Mouse (Mus musculus) hindbrain, embryonic 14.5 days (tissue): ENCODE data around the gene Commd4. TPM values are rescaled to one million over a fixed set of nuclear protein-coding genes. Genes with fewer than 3 reads are reported as not detected.

Experiments used
- ATAC-seq: fragments of 200-750 bp; cut with Nextera tagmentation; 2 replicates; pipeline ENCODE4 v1.8.0; 2017; ENCODE audit warnings: moderate number of reproducible peaks, mild to moderate bottlenecking, moderate TSS enrichment, moderate library complexity; ENCODE audit not compliant: low FRiP score
- DNase-seq: peaks from one replicate; pipeline ENCODE4 v3.0.0-alpha.2; 2015; ENCODE audit warnings: low spot score
- H3K27ac ChIP-seq: fragments of 300-500 bp; sonication (generic); 2 replicates; pipeline ENCODE4 v1.5.1; 2014; ENCODE audit warnings: mild to moderate bottlenecking, moderate library complexity
- H3K27me3 ChIP-seq: fragments of 300-500 bp; sonication (generic); 2 replicates; pipeline ENCODE4 v1.6.1; 2014; ENCODE audit warnings: mild to moderate bottlenecking, low read length, mixed read lengths; ENCODE audit not compliant: control insufficient read depth, insufficient read depth
- H3K36me3 ChIP-seq: fragments of 300-500 bp; sonication (generic); replicated peaks from 2 replicates; pipeline ENCODE4 v1.6.1; 2014; ENCODE audit not compliant: control insufficient read depth, insufficient read depth
- H3K4me1 ChIP-seq: fragments of 300-500 bp; sonication (generic); replicated peaks from 2 replicates; pipeline ENCODE4 v1.6.1; 2014; ENCODE audit warnings: antibody characterized with exemption, low read length, mixed read lengths; ENCODE audit not compliant: control insufficient read depth, insufficient read depth
- H3K4me2 ChIP-seq: fragments of 300-500 bp; sonication (generic); replicated peaks from 2 replicates; pipeline ENCODE4 v1.6.1; 2014; ENCODE audit warnings: mild to moderate bottlenecking, moderate library complexity
- H3K4me3 ChIP-seq: fragments of 300-500 bp; sonication (generic); replicated peaks from 2 replicates; pipeline ENCODE4 v1.5.1; 2014; ENCODE audit warnings: mild to moderate bottlenecking, low read length
- H3K9ac ChIP-seq: fragments of 300-500 bp; sonication (generic); 2 replicates; pipeline ENCODE4 v1.6.1; 2014
- H3K9me3 ChIP-seq: fragments of 300-500 bp; sonication (generic); 2 replicates; pipeline ENCODE4 v1.6.1; 2016; ENCODE audit warnings: low read length; ENCODE audit not compliant: control insufficient read depth
- WGBS: fragments of 180-500 bp; shearing (Covaris S2); extraction: QIAGEN DNeasy Blood & Tissue Kit; methylation state at CpG from one replicate; pipeline ENCODE4 v1.1.7; 2014; 5-methylcytosine and 5-hydroxymethylcytosine counted together
- polyA plus RNA-seq: library from polyadenylated mRNA; unstranded; fragments of >200 nt; fragmentation: Nextera tagmentation; extraction: Ambion mirVana; gene quantifications from 2 replicates; pipeline ENCODE4 v1.2.1, GENCODE M21; 2014

Commd4 gene
- polyA plus RNA-seq, 1 experiment from 2014 or later, result 138 TPM

DNA sequence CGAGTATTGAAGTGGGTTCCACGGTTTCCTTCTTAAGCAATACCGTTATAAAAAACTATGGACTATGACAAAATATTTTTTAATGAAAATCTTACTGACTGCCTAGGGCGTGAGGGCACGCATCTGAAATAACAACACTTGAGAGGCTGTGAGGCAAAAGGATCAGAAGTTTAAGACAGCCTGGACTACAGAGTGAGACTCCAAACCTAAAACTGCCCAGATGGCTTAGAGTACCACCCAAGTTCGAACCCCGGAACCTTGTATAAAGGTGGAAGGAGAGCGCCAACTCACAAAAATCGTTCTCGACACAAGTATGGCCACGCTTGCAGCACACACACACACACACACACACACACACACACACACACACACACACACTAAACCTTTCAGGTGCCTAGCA is 375 bp upstream of the Commd4 start:
- ATAC-seq, result peak; percentile 8; the same call in 1 of the 2 replicates
- Histone ChIP-seq H3K9me3 (no peaks in the 10 kb centered on the region), H3K9ac (peak overlapping the region; percentile 74), H3K4me2 (peak overlapping the region; percentile 69), H3K27me3 (no peaks in the 10 kb centered on the region), H3K36me3 (0 out of 2 replicates have a peak, but pooled peaks cover 14% of the 10 kb centered on the region), H3K4me1 (peaks cover 12% of the 10 kb centered on the region), H3K27ac (peak overlapping the region; percentile 47), H3K4me3 (peak overlapping the region; percentile 69)
- DNase-seq, result no peak
- 30% methylated on average over 11 of the region's 11 CpGs for WGBS

DNA sequence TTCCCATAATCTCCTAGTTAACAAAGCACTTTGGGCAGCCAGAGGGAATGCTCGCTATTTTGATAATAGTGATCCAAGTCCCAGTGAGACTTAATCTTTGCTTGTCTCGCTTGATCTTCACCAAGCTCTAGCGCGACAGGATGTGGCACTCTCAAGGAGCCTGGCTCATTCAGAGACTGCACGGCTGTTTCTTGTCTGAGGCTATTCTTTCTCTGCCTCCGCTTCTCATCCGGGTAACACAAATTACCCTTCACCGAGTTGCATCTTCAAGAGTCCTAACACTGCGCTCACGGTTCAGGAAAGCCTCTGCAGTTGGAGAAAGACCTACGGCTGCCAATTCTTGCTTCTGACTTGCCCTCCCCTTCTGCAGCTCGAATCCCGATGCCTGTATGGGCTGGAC is 632 bp downstream of the Commd4 start:
- ATAC-seq (no peak), DNase-seq (no peak)
- no peaks in the 10 kb centered on the region for H3K27me3 ChIP-seq
- WGBS, result 32% methylated on average over 13 of the region's 13 CpGs
- H3K4me2 ChIP-seq, result peak overlapping the region; percentile 69
- H3K9me3 ChIP-seq, result no peaks in the 10 kb centered on the region
- peak overlapping the region; percentile 69 for H3K4me3 ChIP-seq
- H3K27ac ChIP-seq, result peak overlapping the region; percentile 71
- peaks cover 12% of the 10 kb centered on the region for H3K4me1 ChIP-seq
- H3K9ac ChIP-seq, result peak overlapping the region; percentile 74
- H3K36me3 ChIP-seq, result 0 out of 2 replicates have a peak, but pooled peaks cover 14% of the 10 kb centered on the region

DNA sequence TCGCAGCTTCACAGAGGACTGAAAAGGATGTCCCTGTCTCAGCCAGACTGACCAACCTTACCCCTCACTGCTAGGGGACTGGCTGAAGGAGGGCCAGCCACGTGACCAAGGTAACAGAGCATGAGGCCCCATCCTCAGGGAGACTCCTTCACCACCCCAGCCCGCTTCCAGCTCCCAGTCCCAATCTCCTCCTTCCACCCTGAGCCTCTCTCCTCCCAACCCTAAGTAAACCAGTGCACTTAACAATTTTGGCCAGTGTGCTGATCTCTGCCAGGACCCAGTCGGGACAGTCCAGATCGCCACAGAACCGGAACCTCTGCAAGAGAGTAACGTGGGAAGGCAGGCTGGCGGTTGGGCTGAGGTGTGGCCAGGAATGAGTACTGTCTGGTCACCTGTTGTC is 1.3 kb downstream of the Commd4 start:
- H3K4me3 ChIP-seq, result no peak overlapping the region
- H3K36me3 ChIP-seq, result 0 out of 2 replicates have a peak, but pooled peaks cover 14% of the 10 kb centered on the region
- H3K27ac ChIP-seq, result no peak overlapping the region
- H3K27me3 ChIP-seq, result no peaks in the 10 kb centered on the region
- ATAC-seq (no peak), DNase-seq (no peak)
- H3K9me3 ChIP-seq, result no peaks in the 10 kb centered on the region
- 86% methylated on average over 8 of the region's 8 CpGs for WGBS
- H3K4me1 ChIP-seq, result peaks cover 12% of the 10 kb centered on the region
- peak overlapping the region; percentile 69; the same call in 1 of the 2 replicates for H3K4me2 ChIP-seq
- H3K9ac ChIP-seq, result no peak overlapping the region

DNA sequence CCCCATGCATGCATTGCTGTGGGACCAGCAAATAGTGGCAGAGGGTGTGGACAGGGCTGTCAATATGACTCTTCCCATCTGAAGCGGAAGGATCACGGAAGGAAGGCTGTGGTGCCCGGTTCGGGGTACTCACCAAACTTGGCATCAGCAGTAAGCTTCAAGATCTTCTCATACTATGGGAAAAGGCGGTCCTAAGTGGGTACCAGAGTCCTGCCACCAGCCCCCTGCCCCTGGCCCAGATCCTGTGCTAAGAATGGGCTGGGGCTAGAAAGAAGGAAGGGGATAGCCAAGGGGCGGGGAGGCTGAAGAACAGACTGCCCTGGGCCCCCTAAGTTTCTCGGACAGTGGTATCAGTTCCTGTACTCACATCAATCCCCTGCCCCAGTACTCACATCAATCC is 1.7 kb downstream of the Commd4 start:
- Histone ChIP-seq H3K36me3 (0 out of 2 replicates have a peak, but pooled peaks cover 14% of the 10 kb centered on the region), H3K4me3 (no peak overlapping the region), H3K4me2 (no peak overlapping the region), H3K27me3 (no peaks in the 10 kb centered on the region), H3K4me1 (peaks cover 12% of the 10 kb centered on the region), H3K9me3 (no peaks in the 10 kb centered on the region), H3K9ac (no peak overlapping the region), H3K27ac (no peak overlapping the region)
- no peak for ATAC-seq
- 93% methylated on average over 7 of the region's 7 CpGs for WGBS
- no peak for DNase-seq

DNA sequence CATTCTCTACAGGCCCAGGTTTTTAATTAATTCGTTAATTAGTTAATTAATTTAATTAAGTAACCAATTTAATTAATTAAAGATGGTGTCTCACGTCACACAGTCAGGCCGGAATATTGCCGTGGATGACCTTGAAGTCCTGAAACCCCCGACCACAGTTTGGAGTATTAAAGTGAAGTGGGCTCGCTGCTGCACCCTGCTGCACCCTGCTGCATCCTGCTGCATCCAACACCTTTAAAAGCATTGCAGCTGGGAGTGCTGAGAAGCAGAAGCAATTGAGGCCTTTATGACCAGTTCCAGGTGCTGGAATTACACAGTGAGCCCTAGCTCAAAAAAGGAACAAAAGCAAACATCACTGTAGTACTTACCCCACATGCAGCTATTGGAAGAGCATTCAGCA is 5.8 kb downstream of the Commd4 start:
- Histone ChIP-seq H3K27me3 (no peaks in the 10 kb centered on the region), H3K4me1 (peaks cover 18% of the 10 kb centered on the region), H3K4me3 (no peak overlapping the region), H3K36me3 (0 out of 2 replicates have a peak, but pooled peaks cover 14% of the 10 kb centered on the region), H3K9me3 (no peaks in the 10 kb centered on the region), H3K4me2 (no peak overlapping the region), H3K27ac (no peak overlapping the region), H3K9ac (no peak overlapping the region)
- no peak for DNase-seq
- no peak for ATAC-seq
- 50% methylated on average over 6 of the region's 6 CpGs for WGBS

DNA sequence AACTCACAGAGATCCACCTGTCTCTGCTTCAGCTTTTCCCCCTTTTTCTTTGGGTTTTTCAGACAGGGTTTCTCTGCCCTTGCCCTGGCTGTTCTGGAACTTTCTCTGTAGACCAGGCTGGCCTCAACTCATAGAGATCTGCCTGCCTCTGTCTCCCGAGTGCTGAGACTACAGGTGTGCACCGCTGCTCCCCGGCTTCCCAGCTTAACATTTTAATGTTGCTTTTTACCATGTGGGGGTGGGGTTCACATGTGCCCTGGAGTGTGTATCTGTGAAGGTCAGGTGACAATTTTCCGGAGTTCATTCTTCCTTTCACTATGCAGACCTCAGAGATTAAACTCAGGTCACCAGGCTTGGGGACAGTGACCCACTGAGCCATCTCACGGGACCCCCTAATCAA is 7.9 kb downstream of the Commd4 start:
- Histone ChIP-seq H3K36me3 (0 out of 2 replicates have a peak, but pooled peaks cover 6% of the 10 kb centered on the region), H3K9me3 (no peaks in the 10 kb centered on the region), H3K27ac (no peak overlapping the region), H3K27me3 (no peaks in the 10 kb centered on the region), H3K4me2 (no peak overlapping the region), H3K4me1 (peaks cover 18% of the 10 kb centered on the region), H3K4me3 (no peak overlapping the region), H3K9ac (no peak overlapping the region)
- 89% methylated on average over 5 of the region's 5 CpGs for WGBS
- ATAC-seq (no peak), DNase-seq (no peak)

DNA sequence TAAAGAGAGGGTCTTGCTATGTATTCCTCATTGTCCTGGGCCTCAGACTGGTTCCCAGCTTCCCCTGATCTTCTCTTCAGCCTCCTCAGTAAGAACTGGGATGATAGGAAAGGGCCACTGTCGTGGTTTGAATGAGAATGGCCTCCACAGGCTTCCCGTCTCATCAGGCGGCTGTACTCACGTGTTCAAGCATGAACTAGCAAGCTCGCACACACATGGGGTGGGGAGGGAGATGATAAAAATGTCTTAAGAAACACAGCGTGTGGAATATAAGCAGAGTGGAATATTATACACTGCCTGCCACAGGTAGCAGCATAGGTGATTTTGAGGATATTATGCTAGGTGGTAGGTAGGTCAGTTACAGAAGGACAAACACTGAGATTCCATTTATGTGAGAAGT is 9.1 kb downstream of the Commd4 start:
- H3K4me3 ChIP-seq, result peak overlapping the region; percentile 45
- peaks cover 9% of the 10 kb centered on the region; the same call in 1 of the 2 replicates for H3K36me3 ChIP-seq
- peak overlapping the region; percentile 55 for H3K9ac ChIP-seq
- 71% methylated on average over 6 of the region's 6 CpGs for WGBS
- ATAC-seq (no peak), DNase-seq (no peak)
- H3K4me2 ChIP-seq, result peak overlapping the region; percentile 61
- H3K27ac ChIP-seq, result peak overlapping the region; percentile 87
- no peaks in the 10 kb centered on the region for H3K27me3 ChIP-seq
- H3K9me3 ChIP-seq, result no peaks in the 10 kb centered on the region
- peaks cover 18% of the 10 kb centered on the region for H3K4me1 ChIP-seq

DNA sequence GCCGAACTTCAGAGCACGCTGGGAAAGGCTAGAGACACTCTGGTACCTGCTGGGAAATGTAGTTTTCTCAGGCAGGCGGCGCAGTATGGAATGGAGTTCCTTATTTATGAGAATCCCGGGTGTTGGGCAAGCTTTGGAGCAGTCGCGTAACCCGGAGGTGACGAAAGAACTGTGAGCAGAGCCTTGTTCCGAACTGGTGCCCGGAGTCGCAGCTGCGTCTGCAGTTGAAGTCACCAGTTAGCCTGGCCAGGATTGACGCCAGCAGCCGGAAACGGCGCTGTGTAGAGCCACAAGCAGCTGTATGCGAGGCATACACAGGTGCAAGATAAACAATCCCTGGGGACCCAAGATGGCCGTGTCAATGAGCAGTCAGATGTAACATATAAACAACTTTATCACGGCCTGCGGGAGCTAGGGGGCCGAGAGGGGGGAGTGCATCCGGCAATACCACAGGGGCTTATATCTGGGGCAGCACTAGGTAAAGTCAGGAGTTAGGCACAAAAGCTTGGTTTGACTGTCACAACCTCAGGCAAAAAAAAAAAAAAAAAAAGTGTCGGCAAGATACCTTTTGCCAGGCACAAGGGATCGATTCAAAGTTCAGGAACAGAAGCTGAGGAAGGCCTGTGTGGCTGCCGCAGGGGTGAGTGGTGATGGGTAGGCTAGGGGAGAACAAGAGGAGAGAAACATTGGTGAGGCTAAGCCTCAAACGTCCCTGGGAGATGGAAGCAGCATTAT is 9.8 kb downstream of the Commd4 start, which contains the start of gene Neil1:
TSS of gene Neil1 (minus strand) at position 162 of the 735 bp plus-strand sequence.
- ATAC-seq, result peak; percentile 92
- H3K9me3 ChIP-seq, result no peaks in the 10 kb centered on the region
- H3K4me3 ChIP-seq, result peak within 1 kb of the TSS; percentile 45
- H3K4me1 ChIP-seq, result peaks cover 18% of the 10 kb centered on the region
- H3K36me3 ChIP-seq, result peaks cover 15% of the 10 kb centered on the region
- peak within 1 kb of the TSS; percentile 61 for H3K4me2 ChIP-seq
- WGBS, result under 1% methylated on average over 27 of the region's 27 CpGs
- H3K27me3 ChIP-seq, result no peaks in the 10 kb centered on the region
- peak within 1 kb of the TSS; percentile 55 for H3K9ac ChIP-seq
- DNase-seq, result peak; percentile 90
- H3K27ac ChIP-seq, result peak within 1 kb of the TSS; percentile 87

DNA sequence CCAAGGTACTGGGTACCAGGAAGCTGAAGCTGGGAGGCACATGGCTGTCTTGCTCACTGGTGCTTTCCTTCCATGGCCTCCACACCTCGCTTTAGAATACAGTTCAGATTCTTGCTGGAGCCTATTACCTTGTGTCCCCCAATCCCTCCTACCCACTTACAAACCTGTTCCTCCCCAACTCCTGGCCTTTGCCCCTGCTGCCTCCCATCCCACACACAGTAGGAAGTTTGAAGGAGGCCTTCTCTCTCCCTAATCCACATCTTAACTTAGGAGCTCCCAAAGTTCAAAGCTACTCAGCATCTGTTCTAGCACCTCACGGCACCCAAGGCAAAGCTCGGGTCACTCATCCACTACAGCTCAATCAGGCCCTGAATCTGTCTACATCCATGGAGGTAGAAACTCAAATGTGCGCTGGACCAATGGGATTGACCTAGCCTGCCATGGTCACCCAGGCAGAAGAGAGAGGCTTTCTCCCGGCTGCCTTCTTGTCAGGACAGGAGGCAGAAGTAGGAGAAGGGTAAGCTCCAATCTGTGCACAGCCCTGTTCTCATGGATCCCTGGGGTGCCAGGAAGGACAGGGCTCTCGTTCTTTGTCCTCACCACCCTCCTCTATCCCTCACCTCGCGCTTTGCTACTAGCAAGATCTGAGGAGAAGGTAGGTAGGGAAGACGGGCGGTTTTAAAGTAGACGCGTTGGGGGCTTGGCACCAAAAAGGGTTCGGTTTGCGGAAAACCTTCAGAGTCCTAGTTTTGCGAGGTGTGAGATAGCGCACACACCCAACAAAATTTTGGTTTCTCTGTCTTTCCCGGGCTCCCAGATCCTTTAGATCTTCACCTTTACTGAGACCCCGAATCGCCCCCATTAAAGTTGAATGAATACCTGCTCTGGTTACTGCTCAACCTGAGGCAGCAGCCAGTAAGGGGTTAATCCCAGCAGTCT is 10.7 kb downstream of the Commd4 start:
- peak; percentile 52 for ATAC-seq
- peak; percentile 29 for DNase-seq
- Histone ChIP-seq H3K27ac (peak overlapping the region; percentile 87), H3K4me1 (peaks cover 18% of the 10 kb centered on the region), H3K4me2 (peak overlapping the region; percentile 61), H3K27me3 (no peaks in the 10 kb centered on the region), H3K36me3 (peaks cover 21% of the 10 kb centered on the region), H3K9me3 (no peaks in the 10 kb centered on the region), H3K9ac (peak overlapping the region; percentile 55), H3K4me3 (peak overlapping the region; percentile 45)
- 7% methylated on average over 19 of the region's 19 CpGs for WGBS
